In the genomic region with DNA sequence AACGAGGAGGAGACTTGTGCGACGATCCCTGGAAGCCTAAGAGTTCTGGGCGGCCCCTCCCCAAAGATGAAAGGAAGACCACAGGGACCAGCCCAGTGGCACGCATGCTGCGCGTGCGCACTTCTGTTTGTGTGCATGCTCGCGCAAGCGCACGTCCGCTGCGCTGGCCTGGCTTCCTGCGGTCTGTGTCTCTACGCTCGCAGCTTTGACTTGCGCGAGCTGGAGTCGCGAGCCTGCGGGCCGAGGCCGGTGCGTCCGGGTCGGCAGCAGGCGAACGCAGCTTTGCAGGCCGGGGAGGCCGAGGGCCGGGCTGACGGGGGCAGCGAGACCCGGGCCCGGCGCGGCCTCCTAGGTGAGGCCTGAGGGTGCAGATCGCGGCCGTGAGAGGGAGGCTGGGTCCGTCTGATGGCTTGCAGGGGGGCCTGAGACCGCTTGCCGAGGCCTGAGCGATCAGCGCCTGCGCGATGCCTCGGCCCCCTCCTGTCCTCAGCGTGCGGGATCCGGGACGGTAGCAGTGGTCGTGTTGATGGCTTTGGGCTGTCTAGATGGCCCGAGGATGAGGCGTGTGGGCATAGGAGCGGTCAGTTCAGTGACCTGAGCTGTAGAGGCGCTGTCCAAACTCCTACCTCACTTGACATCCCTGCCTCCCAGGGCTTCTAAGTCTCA, we compare ENCODE assay signal across 8 mouse cellular contexts. TPM values are rescaled to one million over a fixed set of nuclear protein-coding genes. Genes with fewer than 3 reads are reported as not detected.
DNase-seq lines count a peak whose midpoint lies in the region; ATAC-seq lines count a peak whose summit lies in the region.

TSS of gene Zfp12 (plus strand) at position 136 of the 666 bp plus-strand sequence.

- peak; percentile 87 to 91 for ATAC-seq in hematopoietic stem cell, adult 5-6 weeks (replicated peaks in 1 of 2; ENCODE audit: insufficient read depth in 1 of 2, low FRiP score in 2 of 2, low TSS enrichment in 1 of 2, low read depth in 1 of 2, poor library complexity in 2 of 2, severe bottlenecking in 2 of 2)
- peak; percentile 99 for ATAC-seq in lung, embryonic 16.5 days (ENCODE audit: low read depth)

- peak within 1 kb of the TSS; percentile 66 for H3K4me2 ChIP-seq in lung, embryonic 16.5 days (ENCODE audit: low read depth, low read length)

- under 1% methylated on average over 58 of the region's 58 CpGs for WGBS in lung, embryonic 16.5 days

- H3K9me3 ChIP-seq in lung, embryonic 16.5 days (ENCODE audit: control insufficient read depth, low read length), result no peaks in the 10 kb centered on the region

- DNase-seq in MEL-GATA-1-ER (ENCODE audit: extremely low read depth, low read depth), result peak; percentile 91
- DNase-seq in cerebellum, adult 8-10 months, result peak; percentile 92
- DNase-seq in forelimb bud, embryonic 11.5 days (ENCODE audit: low read depth, low spot score), result peak; percentile 99
- DNase-seq in layer of hippocampus, adult 9-10 months (ENCODE audit: low spot score), result peak; percentile 86
- peak; percentile 78 for DNase-seq in ovary, postnatal 10 days (ENCODE audit: low spot score)
- DNase-seq in thymus, postnatal 10 days (ENCODE audit: low spot score in 2 of 2), result peak; percentile 88

- H3K27me3 ChIP-seq in lung, embryonic 16.5 days (ENCODE audit: control insufficient read depth, insufficient read depth, low read depth, low read length), result no peaks in the 10 kb centered on the region

- H3K9ac ChIP-seq in lung, embryonic 16.5 days (ENCODE audit: low read length), result peak within 1 kb of the TSS; percentile 97

- peaks cover 10% of the 10 kb centered on the region for H3K4me1 ChIP-seq in lung, embryonic 16.5 days (replicated peaks; ENCODE audit: control insufficient read depth, insufficient read depth, low read length)

- H3K36me3 ChIP-seq in lung, embryonic 16.5 days (ENCODE audit: control insufficient read depth, insufficient read depth, low read length), result peaks cover 5% of the 10 kb centered on the region

- peak within 1 kb of the TSS; percentile 92 for H3K4me3 ChIP-seq in lung, embryonic 16.5 days (ENCODE audit: low read length)

- H3K27ac ChIP-seq in lung, embryonic 16.5 days (ENCODE audit: low read length), result peak within 1 kb of the TSS; percentile 98

RNA-seq across cellular contexts. Expression of gene Zfp12, which starts in this region (rescaled TPM):
- total RNA-seq in hematopoietic stem cell, adult 5-6 weeks (2017), result 26.0 and 28.5 TPM in 2 replicates
- 13.0 and 13.9 TPM in 2 replicates for polyA plus RNA-seq in lung, embryonic 16.5 days (2015; fragmentation: Nextera tagmentation; extraction: Ambion mirVana)

Comparison
In these comparisons a context has a peak if more than half of its experiments do, and no peak if none do; other contexts are left out.
1. Peak in every context shown above with its lines: DNase-seq, ATAC-seq, H3K4me3 ChIP-seq and H3K27ac ChIP-seq.